Mouse (Mus musculus) spleen, adult 2 months (tissue): ENCODE data around the gene Safb2.

Experiments
- CTCF ChIP-seq: fragments of 200-500 bp; IDR thresholded peaks from 2 replicates; pipeline ENCODE4 v1.5.1; 2011; ENCODE audit warnings: mild to moderate bottlenecking, inconsistent platforms; ENCODE audit not compliant: insufficient read depth, insufficient read length, insufficient replicate concordance; ENCODE audit errors: extremely low read depth
- POLR2A ChIP-seq: fragments of 200-500 bp; IDR thresholded peaks from 2 replicates; pipeline ENCODE4 v1.6.1; 2011; ENCODE audit warnings: low read depth, low read length, inconsistent platforms

GRCm38 (mm10) chr17:56585171-56585821, 911 bp upstream of the Safb2 start:
- TF ChIP-seq POLR2A (no peak), CTCF (no peak)
